Mouse (Mus musculus) natural killer cell, adult 2 months (primary cell): ENCODE measurements at regions not wholly inside any gene's neighbourhood (a gene's known extent, or its start where the extent isn't known, plus 50 kb on each side); places are given as distances from the start of the nearest gene placed in this dataset.
A peak's percentile ranks its signal among the peaks of the same experiment; 100 is the strongest.

Source experiments
- DNase-seq, 2 experiments: peaks; one replicate each; pipeline ENCODE4 v3.0.0; 2022; ENCODE audit warnings: low spot score in 2 of 2

GRCm38 (mm10) chr8:35185165-35185564, 580.4 kb upstream of the Gm19410 start:
- no peak for DNase-seq

- no peak for DNase-seq
Observed at GRCm38 (mm10) chr8:35188531-35188930, 577.1 kb upstream of the Gm19410 start.

GRCm38 (mm10) chr8:35189695-35190094, 575.9 kb upstream of the Gm19410 start:
- no peak for DNase-seq

GRCm38 (mm10) chr8:35192515-35192914, 573.1 kb upstream of the Gm19410 start:
- DNase-seq, result no peak

- DNase-seq, result no peak
Observed at GRCm38 (mm10) chr8:35193771-35194170, 571.8 kb upstream of the Gm19410 start.

GRCm38 (mm10) chr8:35196189-35196588, 569.4 kb upstream of the Gm19410 start:
- no peak for DNase-seq

GRCm38 (mm10) chr8:35198766-35199165, 566.8 kb upstream of the Gm19410 start:
- no peak for DNase-seq

- DNase-seq, result peak in 1 of 2 experiments; percentile 16
Observed at GRCm38 (mm10) chr8:35201416-35201815, 564.2 kb upstream of the Gm19410 start.

DNA sequence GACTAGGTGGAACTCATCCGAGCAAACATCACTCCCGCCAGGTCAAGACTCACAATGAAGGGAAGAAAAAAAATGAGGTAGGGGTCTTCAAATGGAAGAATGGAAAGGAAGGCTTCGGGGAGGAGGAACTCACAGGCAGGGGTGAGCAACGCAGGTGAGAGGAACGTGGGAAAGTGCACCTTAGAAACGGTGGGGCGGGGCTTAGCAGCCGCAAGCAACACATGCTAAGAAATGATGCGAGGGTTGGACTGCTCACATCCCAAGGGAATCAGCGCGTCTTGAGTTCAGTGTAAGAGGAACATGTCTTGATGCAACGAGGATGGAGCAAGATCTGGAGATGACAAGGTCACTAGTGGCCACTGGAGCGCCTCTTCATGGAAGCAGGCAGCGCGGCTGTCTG, 560.6 kb upstream of the Gm19410 start:
- DNase-seq, result no peak

GRCm38 (mm10) chr8:35205536-35205935, 560.1 kb upstream of the Gm19410 start:
- DNase-seq, result peak; percentile 7 to 17

DNA sequence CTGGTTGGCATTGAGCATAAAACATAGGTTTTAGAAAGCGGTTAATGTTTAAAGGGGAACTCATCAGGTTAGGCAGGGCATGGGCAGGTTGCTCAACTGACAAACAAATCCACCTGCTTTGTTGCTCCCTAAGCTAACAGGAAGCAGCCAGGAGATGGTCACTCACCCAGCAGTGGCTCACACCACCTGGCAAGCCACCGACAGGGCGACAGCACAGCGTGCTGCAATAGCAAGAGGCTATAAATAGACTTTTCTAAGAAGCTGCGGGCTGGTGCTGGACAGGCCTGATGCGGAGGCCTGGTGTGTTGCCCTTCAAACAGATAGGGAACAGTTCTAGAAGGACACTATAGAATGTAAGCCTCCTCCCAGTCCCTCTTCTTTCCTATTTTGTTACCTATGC, 559.3 kb upstream of the Gm19410 start:
- peak; percentile 12 to 28 for DNase-seq

DNA sequence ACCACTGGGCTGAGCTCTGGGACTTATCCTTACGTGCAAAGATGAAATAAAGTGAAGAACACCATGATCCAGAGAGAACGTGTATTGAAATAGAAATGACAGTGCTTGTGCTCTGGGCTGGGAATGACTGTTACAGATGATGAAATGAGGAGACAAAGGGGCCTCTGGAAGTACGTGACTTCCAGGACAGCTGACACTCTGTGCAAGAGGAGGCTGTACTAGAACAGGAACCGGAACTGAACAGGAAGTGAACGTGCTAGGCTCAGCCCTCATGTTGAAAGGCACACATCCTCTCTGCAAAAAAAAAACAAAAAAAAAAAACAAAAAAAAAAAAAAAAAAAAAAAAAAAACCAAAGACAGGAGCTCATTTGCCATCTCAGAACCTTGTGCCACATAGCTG, 557.2 kb upstream of the Gm19410 start:
- DNase-seq, result no peak

DNA sequence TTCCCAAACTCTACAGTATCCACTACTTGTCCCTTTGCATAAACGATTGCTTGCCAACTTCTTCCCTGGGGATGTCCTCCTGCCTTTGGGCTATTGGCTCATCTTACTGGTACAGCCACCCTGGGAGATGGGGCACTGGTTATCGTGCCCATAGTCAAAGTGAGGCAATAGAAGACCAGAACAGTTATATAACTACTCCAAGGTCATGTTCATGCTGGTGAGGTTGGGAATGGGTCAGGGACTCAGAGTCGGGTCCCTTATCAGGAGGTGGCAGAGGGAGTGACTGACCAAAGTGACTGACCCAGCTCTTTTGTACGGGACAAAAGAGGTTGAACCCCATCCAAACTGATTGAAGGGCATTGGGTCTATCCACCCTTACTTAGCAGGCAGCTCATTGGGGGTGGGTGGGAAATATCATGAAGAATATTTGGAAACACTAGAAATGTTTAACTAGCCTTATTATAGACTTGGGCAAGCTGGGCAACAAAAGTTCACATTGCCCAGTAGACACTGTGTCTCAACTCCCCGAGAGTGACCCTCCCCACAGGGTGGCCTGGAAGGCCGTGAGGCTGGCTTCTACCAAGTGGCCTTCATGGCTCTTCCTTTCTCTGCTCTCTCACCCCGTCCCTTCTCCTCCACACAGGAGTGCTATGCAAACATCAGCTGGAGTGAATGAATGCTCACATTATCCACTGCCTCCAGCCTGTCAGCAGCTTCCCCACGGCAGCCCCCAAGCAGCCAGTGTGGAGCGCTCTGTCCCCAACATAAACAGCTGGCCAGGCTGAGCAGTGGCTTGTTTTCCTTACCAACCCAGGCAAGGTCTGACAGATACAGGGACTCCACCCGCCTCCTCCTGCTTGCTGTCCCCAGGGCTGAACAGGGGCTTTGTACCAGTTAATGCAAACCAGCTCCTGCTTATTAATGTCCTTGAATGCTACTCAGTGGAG, 553.8 kb upstream of the Gm19410 start:
- DNase-seq, result no peak

- no peak for DNase-seq
Observed at GRCm38 (mm10) chr8:35213515-35213914, 552.1 kb upstream of the Gm19410 start.

GRCm38 (mm10) chr8:35217604-35218003, 548.0 kb upstream of the Gm19410 start:
- no peak for DNase-seq

DNA sequence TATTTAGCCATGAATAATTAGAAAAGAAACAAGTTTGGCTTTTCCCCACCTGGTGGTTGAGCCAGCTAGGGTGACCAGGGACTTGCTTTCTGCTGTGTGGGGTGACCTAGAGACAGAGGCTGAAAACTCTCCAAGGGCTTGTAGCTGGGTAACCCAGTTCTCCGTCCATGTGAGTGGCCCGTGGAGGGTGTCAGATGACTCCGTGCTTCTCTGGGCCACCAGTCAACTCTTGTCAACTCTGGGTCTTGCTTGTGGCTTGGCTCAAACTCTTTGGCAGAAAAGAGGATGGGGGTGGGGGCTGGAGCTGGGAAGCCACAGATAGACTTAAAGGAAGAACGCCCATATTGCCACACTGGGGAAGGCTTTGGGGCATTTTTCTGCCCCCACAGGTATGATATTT, 547.3 kb upstream of the Gm19410 start:
- no peak for DNase-seq

DNA sequence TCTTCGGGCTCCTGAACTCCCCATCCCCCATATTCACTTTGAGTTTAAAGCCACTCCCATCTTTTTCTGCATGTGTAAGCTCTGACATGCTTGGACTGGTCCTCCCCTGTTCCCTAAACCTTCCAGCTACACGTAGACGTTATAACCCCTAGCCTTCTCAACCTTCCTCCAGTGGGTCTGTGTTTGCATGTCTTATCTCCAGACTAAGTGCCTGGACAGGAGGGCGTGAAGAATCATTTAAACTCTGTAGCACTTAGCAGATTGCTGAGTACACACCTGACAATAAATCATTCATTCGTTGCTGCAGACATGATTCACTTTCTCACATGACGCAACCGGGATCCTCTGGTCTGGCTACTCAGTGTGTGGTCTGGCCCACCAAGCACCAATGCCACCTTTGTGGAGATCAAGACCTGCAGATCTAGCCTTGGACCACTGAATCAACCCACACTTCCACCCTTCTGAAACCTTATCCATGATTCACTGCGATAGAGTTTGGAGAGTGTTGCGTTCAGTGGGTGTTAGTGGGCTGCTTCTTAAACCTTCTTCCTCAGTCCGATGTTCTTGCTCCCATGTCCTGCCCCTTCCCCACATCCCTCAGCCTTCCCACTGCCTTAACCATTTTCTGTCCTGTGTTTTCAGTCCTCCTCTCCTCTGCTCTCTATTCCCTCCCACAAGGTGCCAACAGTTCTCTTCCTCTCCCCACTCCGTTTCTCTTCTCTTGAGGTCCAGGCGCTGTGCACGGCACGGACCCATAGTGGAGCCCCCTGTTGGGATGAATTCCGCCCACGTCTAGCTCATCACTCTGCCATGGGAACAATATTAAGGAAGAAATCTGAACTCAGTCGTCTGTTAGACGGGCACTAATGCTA, 541.3 kb upstream of the Gm19410 start:
- DNase-seq, result no peak

- DNase-seq, result no peak
Observed at GRCm38 (mm10) chr8:35224925-35225244, 540.7 kb upstream of the Gm19410 start.

DNA sequence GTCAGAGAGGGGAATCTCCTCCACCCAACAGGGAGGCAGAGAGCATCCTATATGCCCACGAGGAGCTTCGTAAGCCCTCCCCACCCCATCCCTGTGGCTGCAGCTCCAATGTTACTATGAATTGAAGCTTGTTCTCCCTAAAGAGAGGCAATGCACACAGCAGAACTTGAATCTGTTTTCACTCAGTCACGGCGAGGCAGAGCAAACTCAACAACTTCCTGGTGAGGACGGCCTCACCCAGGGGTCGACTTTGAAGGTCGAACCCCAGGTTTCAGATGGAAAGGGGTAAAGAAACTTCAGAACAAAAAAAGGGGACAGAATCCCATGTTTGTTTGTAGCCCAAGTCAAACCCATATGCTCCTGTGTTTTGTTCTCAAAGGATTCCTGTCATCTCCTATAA, 538.5 kb upstream of the Gm19410 start:
- no peak for DNase-seq

GRCm38 (mm10) chr8:35228449-35228848, 537.1 kb upstream of the Gm19410 start:
- DNase-seq, result peak in 1 of 2 experiments; percentile 12

- no peak for DNase-seq
Observed at GRCm38 (mm10) chr8:35233520-35234186, 531.9 kb upstream of the Gm19410 start.

- no peak for DNase-seq
Observed at GRCm38 (mm10) chr8:35234436-35234835, 531.2 kb upstream of the Gm19410 start.
